Mouse (Mus musculus) spleen, adult 2 months (tissue): ENCODE results near the gene Tbc1d1. TPM values are rescaled to one million over a fixed set of nuclear protein-coding genes. Genes with fewer than 3 reads are reported as not detected.
A peak's percentile ranks its signal among the peaks of the same experiment; 100 is the strongest.

ENCODE experiments used
- DNase-seq, 2 experiments: peaks; one replicate each; pipeline versions ENCODE4 v3.0.0 to v3.0.0-alpha.2; 2012 to 2021; ENCODE audit warnings: low spot score in 2 of 2, low read depth in 1 of 2
- H3K27ac ChIP-seq: fragments of 200-500 bp; 2 replicates; pipeline ENCODE4 v1.5.1; 2012; ENCODE audit warnings: low read length, inconsistent platforms; ENCODE audit not compliant: insufficient read depth
- H3K27me3 ChIP-seq: fragments of 200-500 bp; 2 replicates; pipeline ENCODE4 v1.6.1; 2012; ENCODE audit warnings: mild to moderate bottlenecking, moderate library complexity, low read length, inconsistent platforms; ENCODE audit not compliant: control insufficient read depth, insufficient read depth
- H3K36me3 ChIP-seq: fragments of 200-500 bp; 2 replicates; pipeline ENCODE4 v1.6.1; 2012; ENCODE audit warnings: mild to moderate bottlenecking, low read length, inconsistent platforms; ENCODE audit not compliant: control insufficient read depth, insufficient read depth
- H3K4me1 ChIP-seq: fragments of 200-500 bp; 2 replicates; pipeline ENCODE4 v1.6.1; 2011; ENCODE audit warnings: inconsistent platforms; ENCODE audit not compliant: control insufficient read depth, insufficient read depth, insufficient read length
- H3K4me3 ChIP-seq: fragments of 200-500 bp; 2 replicates; pipeline ENCODE4 v1.5.1; 2011; ENCODE audit warnings: mild to moderate bottlenecking, inconsistent platforms; ENCODE audit not compliant: insufficient read depth, insufficient read length; ENCODE audit errors: extremely low read depth
- CTCF ChIP-seq: fragments of 200-500 bp; IDR thresholded peaks from 2 replicates; pipeline ENCODE4 v1.5.1; 2011; ENCODE audit warnings: mild to moderate bottlenecking, inconsistent platforms; ENCODE audit not compliant: insufficient read depth, insufficient read length, insufficient replicate concordance; ENCODE audit errors: extremely low read depth
- POLR2A ChIP-seq: fragments of 200-500 bp; IDR thresholded peaks from 2 replicates; pipeline ENCODE4 v1.6.1; 2011; ENCODE audit warnings: low read depth, low read length, inconsistent platforms
- WGBS: fragments of 180-500 bp; shearing (Covaris S2); methylation state at CpG from one replicate; pipeline ENCODE4 v1.1.7; 2018; 5-methylcytosine and 5-hydroxymethylcytosine counted together
- polyA plus RNA-seq: library from polyadenylated mRNA; depleted of rRNA; stranded (reverse); fragments of >200 nt; gene quantifications from 2 replicates; pipeline ENCODE4 v1.2.3, GENCODE M21; 2012; rRNA removed

Tbc1d1 gene
- polyA plus RNA-seq: 16.8 and 24.1 TPM in 2 replicates

DNA sequence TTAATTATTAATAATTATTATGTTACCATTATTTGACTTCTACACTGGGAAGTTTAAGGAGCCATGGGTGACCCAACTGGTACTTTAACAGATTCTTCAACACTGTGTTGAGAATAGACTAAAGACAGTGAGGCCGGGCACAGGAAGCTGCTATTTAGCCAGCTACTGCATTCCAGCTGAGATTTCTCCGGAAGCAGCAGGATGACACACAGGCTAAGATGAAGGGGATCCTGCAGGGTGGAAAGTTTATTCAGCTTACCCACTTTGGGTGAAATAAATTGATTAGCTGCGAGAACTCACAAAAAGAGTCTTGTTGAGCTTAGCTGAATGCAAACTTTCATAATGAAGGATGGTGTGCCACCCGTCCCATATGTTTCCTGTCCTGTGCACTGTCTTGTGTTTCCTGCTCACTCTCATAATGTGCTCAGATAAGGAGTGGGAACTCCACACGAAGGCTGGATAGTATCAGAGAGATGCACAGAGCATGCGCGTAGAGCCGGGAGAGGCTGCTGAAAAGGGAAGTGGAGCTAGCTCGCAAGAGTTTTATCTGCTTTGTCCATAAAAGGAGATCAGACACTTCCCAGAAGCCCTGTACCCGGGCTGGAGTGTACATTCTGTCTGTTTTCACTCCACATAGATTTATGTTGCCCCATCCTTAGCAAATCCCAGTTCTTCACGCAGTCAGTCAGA lies at the start of gene Tbc1d1:
Gene Tbc1d1, plus strand, starts transcription at position 445 of the 690 bp plus-strand sequence.
- Histone ChIP-seq H3K27me3 (no peaks in the 10 kb centered on the region), H3K4me3 (peak within 1 kb of the TSS; percentile 2; the same call in 1 of the 2 replicates), H3K4me1 (peaks cover 22% of the 10 kb centered on the region), H3K27ac (peak within 1 kb of the TSS; percentile 19; the same call in 1 of the 2 replicates), H3K36me3 (no peaks in the 10 kb centered on the region)
- 16% methylated on average over 11 of the region's 11 CpGs for WGBS
- DNase-seq: peak; percentile 45 to 72
- TF ChIP-seq POLR2A (no peak; the same call in 1 of the 2 replicates), CTCF (no peak)

GRCm38 (mm10) chr5:64107596-64108289 lies 48.4 kb upstream of the Tbc1d1 start:
- no peak for TF ChIP-seq POLR2A
- TF ChIP-seq CTCF: no peak

GRCm38 (mm10) chr5:64109217-64109616 lies 46.9 kb upstream of the Tbc1d1 start:
- Histone ChIP-seq H3K27me3 (no peaks in the 10 kb centered on the region), H3K4me3 (no peak overlapping the region), H3K4me1 (no peaks in the 10 kb centered on the region), H3K36me3 (peaks cover 10% of the 10 kb centered on the region; the same call in 1 of the 2 replicates), H3K27ac (no peak overlapping the region)
- no peak for TF ChIP-seq CTCF
- TF ChIP-seq POLR2A: no peak
- WGBS: 71% methylated on average over 3 of the region's 3 CpGs
- no peak for DNase-seq

More at GRCm38 (mm10) chr5:64107596-64108289, 48.4 kb upstream of the Tbc1d1 start:
- Histone ChIP-seq H3K27ac (no peak overlapping the region), H3K36me3 (peaks cover 12% of the 10 kb centered on the region), H3K27me3 (no peaks in the 10 kb centered on the region), H3K4me1 (no peaks in the 10 kb centered on the region; the same call in 1 of the 2 replicates), H3K4me3 (no peak overlapping the region)
- 85% methylated on average over 11 of the region's 11 CpGs for WGBS
- DNase-seq: no peak

- Histone ChIP-seq H3K36me3 (peaks cover 15% of the 10 kb centered on the region; the same call in 1 of the 2 replicates), H3K4me3 (no peak overlapping the region), H3K27ac (no peak overlapping the region), H3K4me1 (no peaks in the 10 kb centered on the region), H3K27me3 (no peaks in the 10 kb centered on the region)
- no peak for TF ChIP-seq CTCF
- no peak for TF ChIP-seq POLR2A
- no peak for DNase-seq
- WGBS: 91% methylated on average over 3 of the region's 3 CpGs
Measured at GRCm38 (mm10) chr5:64112360-64112759, 43.7 kb upstream of the Tbc1d1 start.

DNA sequence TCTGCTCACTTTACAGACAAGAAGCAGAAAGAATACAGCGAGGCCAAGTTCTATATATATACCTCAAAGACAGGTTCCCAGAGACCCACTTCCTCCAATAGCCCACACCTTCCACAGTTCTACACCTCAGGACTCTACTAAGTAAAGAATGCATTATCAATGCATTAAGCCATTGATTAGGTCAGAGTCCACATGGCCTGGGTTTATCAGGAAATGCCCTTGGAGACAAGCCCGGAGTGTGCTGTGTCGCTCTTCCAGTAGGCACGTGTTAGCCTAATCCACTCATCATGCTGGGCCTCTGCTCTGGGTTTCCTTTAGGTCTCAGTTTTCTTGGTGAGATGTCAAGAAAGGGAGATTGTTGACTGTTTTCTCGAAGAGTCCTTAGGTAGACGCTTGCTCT lies 41.9 kb upstream of the Tbc1d1 start:
- Histone ChIP-seq H3K36me3 (peaks cover 14% of the 10 kb centered on the region; the same call in 1 of the 2 replicates), H3K27me3 (no peaks in the 10 kb centered on the region), H3K4me1 (no peaks in the 10 kb centered on the region), H3K4me3 (no peak overlapping the region), H3K27ac (no peak overlapping the region)
- WGBS: 92% methylated on average over 6 of the region's 6 CpGs
- TF ChIP-seq CTCF (no peak), POLR2A (no peak)
- no peak for DNase-seq

- H3K4me3 ChIP-seq: no peak overlapping the region
- H3K27ac ChIP-seq: no peak overlapping the region
- H3K4me1 ChIP-seq: no peaks in the 10 kb centered on the region
- H3K36me3 ChIP-seq: peaks cover 10% of the 10 kb centered on the region; the same call in 1 of the 2 replicates
- no peak for TF ChIP-seq CTCF
- no peak for TF ChIP-seq POLR2A
- 95% methylated on average over 1 of the region's 1 CpGs for WGBS
- no peak for DNase-seq
- H3K27me3 ChIP-seq: no peaks in the 10 kb centered on the region
Measured at GRCm38 (mm10) chr5:64117191-64117590, 38.9 kb upstream of the Tbc1d1 start.
